Mouse (Mus musculus) kidney, adult 2 months (tissue): ENCODE results near the gene Senp6. TPM values are rescaled to one million over a fixed set of nuclear protein-coding genes. Genes with fewer than 3 reads are reported as not detected.
"Not testable (repeated sequence)": the region's sequence is repeated elsewhere in the genome, so short reads cannot be mapped to it uniquely, and the experiment has no call there.

ENCODE experiments used
- DNase-seq: peaks from one replicate; pipeline ENCODE4 v3.0.0; 2021
- H3K27ac ChIP-seq: fragments of 200-500 bp; 2 replicates; pipeline ENCODE4 v1.5.1; 2012; ENCODE audit warnings: low read depth, low read length, control low read depth, inconsistent platforms; ENCODE audit not compliant: insufficient read depth
- H3K27me3 ChIP-seq: fragments of 200-500 bp; replicated peaks from 2 replicates; pipeline ENCODE4 v1.6.1; 2012; ENCODE audit warnings: mild to moderate bottlenecking, moderate library complexity, low read length, inconsistent platforms; ENCODE audit not compliant: control insufficient read depth, insufficient read depth
- H3K36me3 ChIP-seq: fragments of 200-500 bp; 2 replicates; pipeline ENCODE4 v1.6.1; 2012; ENCODE audit warnings: mild to moderate bottlenecking, moderate library complexity, low read length, inconsistent platforms; ENCODE audit not compliant: control insufficient read depth, insufficient read depth
- H3K4me1 ChIP-seq: fragments of 200-500 bp; 2 replicates; pipeline ENCODE4 v1.6.1; 2011; ENCODE audit warnings: low read length; ENCODE audit not compliant: control insufficient read depth, insufficient read depth
- H3K4me3 ChIP-seq: fragments of 200-500 bp; 2 replicates; pipeline ENCODE4 v1.5.1; 2011; ENCODE audit warnings: mild to moderate bottlenecking, low read depth, low read length, control low read depth; ENCODE audit not compliant: insufficient read depth
- CTCF ChIP-seq: fragments of 200-500 bp; conservative IDR thresholded peaks from 2 replicates; pipeline ENCODE4 v1.5.1; 2011; ENCODE audit warnings: low read depth, mild to moderate bottlenecking, control low read depth, low read length, moderate library complexity, mixed read lengths; ENCODE audit not compliant: insufficient read depth, insufficient read length
- POLR2A ChIP-seq: fragments of 200-500 bp; IDR thresholded peaks from one replicate; pipeline ENCODE4 v1.6.1; 2011; ENCODE audit warnings: low read depth, low read length, control low read depth
- WGBS: fragments of 180-500 bp; shearing (Covaris S2); methylation state at CpG from one replicate; pipeline ENCODE4 v1.1.7; 2018; 5-methylcytosine and 5-hydroxymethylcytosine counted together
- polyA plus RNA-seq: library from polyadenylated mRNA; depleted of rRNA; stranded (reverse); fragments of >200 nt; gene quantifications from 2 replicates; pipeline ENCODE4 v1.2.3, GENCODE M21; 2012; rRNA removed

Senp6 gene
- 18.4 and 23.9 TPM in 2 replicates for polyA plus RNA-seq

GRCm38 (mm10) chr9:80066367-80067220 is at the start of gene Senp6:
Gene Senp6 (plus strand): TSS chr9:80066903.
- DNase-seq = peak; percentile 78
- Histone ChIP-seq H3K4me1 (peaks cover 15% of the 10 kb centered on the region), H3K27ac (peak within 1 kb of the TSS; percentile 86), H3K4me3 (peak within 1 kb of the TSS; percentile 98), H3K27me3 (no peaks in the 10 kb centered on the region), H3K36me3 (no peaks in the 10 kb centered on the region)
- TF ChIP-seq POLR2A (no peak), CTCF (no peak)
- under 1% methylated on average over 74 of the region's 74 CpGs for WGBS

DNA sequence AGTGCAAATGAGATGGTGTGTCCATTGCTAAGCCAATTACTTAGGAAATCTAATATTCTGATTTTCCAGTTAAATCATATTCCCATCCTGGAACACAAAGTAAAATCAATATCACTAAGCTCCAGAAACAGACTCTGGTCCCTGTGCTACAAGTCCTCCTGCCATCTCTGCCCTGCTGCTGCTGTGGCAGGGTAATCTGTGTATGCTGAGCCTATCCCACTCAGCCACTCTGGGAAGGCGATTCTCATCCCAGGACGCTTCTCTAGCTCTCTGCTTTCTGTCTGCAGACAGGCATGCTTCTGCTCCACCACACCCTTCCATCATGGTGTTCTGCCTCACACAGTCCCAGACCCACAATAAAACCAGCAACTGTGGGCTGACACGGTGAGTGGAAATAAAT is 46.3 kb upstream of the Senp6 start:
- H3K27ac ChIP-seq = no peak overlapping the region
- H3K27me3 ChIP-seq = no peaks in the 10 kb centered on the region
- H3K4me3 ChIP-seq = no peak overlapping the region
- WGBS = 68% methylated on average over 3 of the region's 3 CpGs
- TF ChIP-seq POLR2A (no peak), CTCF (no peak)
- no peaks in the 10 kb centered on the region for H3K36me3 ChIP-seq
- H3K4me1 ChIP-seq = peaks cover 3% of the 10 kb centered on the region; the same call in 1 of the 2 replicates
- no peak for DNase-seq

GRCm38 (mm10) chr9:80021648-80022047 is 45.1 kb upstream of the Senp6 start:
- DNase-seq = no peak
- H3K4me3 ChIP-seq = no peak overlapping the region
- no peak for TF ChIP-seq CTCF
- no peak for TF ChIP-seq POLR2A
- peaks cover 7% of the 10 kb centered on the region for H3K4me1 ChIP-seq
- no peaks in the 10 kb centered on the region for H3K27me3 ChIP-seq
- WGBS = 46% methylated on average over 1 of the region's 1 CpGs
- no peaks in the 10 kb centered on the region for H3K36me3 ChIP-seq
- no peak overlapping the region for H3K27ac ChIP-seq

- Histone ChIP-seq H3K4me1 (peaks cover 10% of the 10 kb centered on the region), H3K27me3 (no peaks in the 10 kb centered on the region), H3K27ac (no peak overlapping the region), H3K4me3 (no peak overlapping the region), H3K36me3 (no peaks in the 10 kb centered on the region)
- DNase-seq = peak; percentile 4
- TF ChIP-seq CTCF (no peak), POLR2A (no peak)
- 55% methylated on average over 8 of the region's 8 CpGs for WGBS
Measured at GRCm38 (mm10) chr9:80022821-80023220, 43.9 kb upstream of the Senp6 start.

DNA sequence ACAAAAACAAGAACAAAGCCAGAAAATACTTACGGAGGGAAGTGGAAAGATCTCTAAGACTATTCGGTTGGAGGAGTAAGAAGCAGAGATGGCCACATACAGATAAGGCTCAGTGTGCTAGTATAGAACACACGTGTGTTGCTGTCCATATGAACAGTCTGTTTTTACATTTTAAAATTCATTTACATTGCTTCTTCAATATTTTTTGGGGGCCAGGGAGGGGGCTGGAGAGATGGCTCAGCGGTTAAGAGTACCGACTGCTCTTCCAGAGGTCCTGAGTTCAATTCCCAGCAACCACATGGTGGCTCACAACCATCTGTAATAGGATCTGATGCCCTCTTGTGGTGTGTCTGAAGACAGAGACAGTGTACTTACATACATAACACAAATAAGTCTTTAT is 41.4 kb upstream of the Senp6 start:
- not testable (repeated sequence) for H3K27ac ChIP-seq, H3K27me3 ChIP-seq, H3K36me3 ChIP-seq, DNase-seq, H3K4me3 ChIP-seq
- peaks cover 10% of the 10 kb centered on the region for H3K4me1 ChIP-seq
- 88% methylated on average over 5 of the region's 5 CpGs for WGBS

DNA sequence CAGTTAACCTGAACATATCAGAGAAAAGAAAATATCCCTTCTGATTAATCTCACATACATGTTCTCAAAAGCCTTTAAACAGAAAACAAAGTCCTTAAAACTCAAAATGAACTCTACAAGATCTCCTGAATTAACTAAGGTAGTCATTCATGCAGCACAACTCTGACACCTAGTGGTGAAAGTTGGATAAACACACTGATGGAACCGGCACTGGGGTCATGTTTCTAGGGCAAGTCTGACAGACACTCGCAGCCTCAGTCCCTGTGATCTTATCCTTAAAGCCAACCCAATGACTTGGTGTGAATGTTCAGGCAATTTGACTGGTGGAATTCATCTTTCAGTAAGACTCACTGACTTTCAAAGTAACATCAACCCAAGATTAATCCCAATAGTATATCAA is 40.7 kb upstream of the Senp6 start:
- Histone ChIP-seq H3K27me3 (no peaks in the 10 kb centered on the region), H3K4me3 (no peak overlapping the region), H3K27ac (no peak overlapping the region), H3K36me3 (no peaks in the 10 kb centered on the region), H3K4me1 (peaks cover 10% of the 10 kb centered on the region)
- TF ChIP-seq POLR2A (no peak), CTCF (peak; percentile 59)
- DNase-seq = peak; percentile 78
- WGBS = 0% methylated on average over 2 of the region's 2 CpGs

- Histone ChIP-seq H3K27ac (peak overlapping the region; percentile 57), H3K4me3 (no peak overlapping the region), H3K36me3 (no peaks in the 10 kb centered on the region), H3K27me3 (no peaks in the 10 kb centered on the region), H3K4me1 (peaks cover 10% of the 10 kb centered on the region)
- WGBS = 17% methylated on average over 6 of the region's 6 CpGs
- no peak for TF ChIP-seq CTCF
- no peak for TF ChIP-seq POLR2A
- DNase-seq = peak; percentile 35
Measured at GRCm38 (mm10) chr9:80026581-80027021, 40.1 kb upstream of the Senp6 start.
